Mouse (Mus musculus) hindbrain, postnatal 0 days (tissue): ENCODE results near the gene Ffar4. TPM values are rescaled to one million over a fixed set of nuclear protein-coding genes. Genes with fewer than 3 reads are reported as not detected.
A peak's percentile ranks its signal among the peaks of the same experiment; 100 is the strongest.

Experiments used
- ATAC-seq: fragments of 200-750 bp; cut with Nextera tagmentation; 2 replicates; pipeline ENCODE4 v1.8.0; 2017; ENCODE audit warnings: mild to moderate bottlenecking, moderate TSS enrichment, moderate library complexity
- DNase-seq: peaks from one replicate; pipeline ENCODE4 v3.0.0-alpha.2; 2015; ENCODE audit warnings: low spot score
- H3K27ac ChIP-seq: fragments of 300-500 bp; sonication (generic); 2 replicates; pipeline ENCODE4 v1.5.1; 2014; ENCODE audit warnings: mild to moderate bottlenecking
- H3K27me3 ChIP-seq: fragments of 300-500 bp; sonication (generic); 2 replicates; pipeline ENCODE4 v1.6.1; 2014; ENCODE audit warnings: low read length, mixed read lengths; ENCODE audit not compliant: insufficient read depth
- H3K36me3 ChIP-seq: fragments of 300-500 bp; sonication (generic); 2 replicates; pipeline ENCODE4 v1.6.1; 2014; ENCODE audit warnings: low read length, mixed read lengths; ENCODE audit not compliant: insufficient read depth
- H3K4me1 ChIP-seq: fragments of 300-500 bp; sonication (generic); 2 replicates; pipeline ENCODE4 v1.6.1; 2014; ENCODE audit warnings: antibody characterized with exemption, low read length, mixed read lengths; ENCODE audit not compliant: insufficient read depth
- H3K4me2 ChIP-seq: fragments of 300-500 bp; sonication (generic); 2 replicates; pipeline ENCODE4 v1.6.1; 2014; ENCODE audit warnings: low read depth, mild to moderate bottlenecking, low read length, moderate library complexity, mixed read lengths
- H3K4me3 ChIP-seq: fragments of 300-500 bp; sonication (generic); 2 replicates; pipeline ENCODE4 v1.5.1; 2014; ENCODE audit warnings: low read length
- H3K9ac ChIP-seq: fragments of 300-500 bp; sonication (generic); replicated peaks from 2 replicates; pipeline ENCODE4 v1.6.1; 2014; ENCODE audit warnings: mild to moderate bottlenecking, low read length, moderate library complexity, mixed read lengths
- H3K9me3 ChIP-seq: fragments of 300-500 bp; sonication (generic); 2 replicates; pipeline ENCODE4 v1.6.1; 2016; ENCODE audit warnings: low read length, mixed read lengths
- CTCF ChIP-seq: IDR thresholded peaks from 2 replicates; pipeline ENCODE4 v1.5.1; 2016; ENCODE audit warnings: antibody characterized with exemption, control low read depth, low read depth
- WGBS: fragments of 180-500 bp; shearing (Covaris S2); extraction: QIAGEN DNeasy Blood & Tissue Kit; methylation state at CpG from one replicate; pipeline ENCODE4 v1.1.7; 2014; 5-methylcytosine and 5-hydroxymethylcytosine counted together
- polyA plus RNA-seq: library from polyadenylated mRNA; unstranded; fragments of >200 nt; fragmentation: Nextera tagmentation; extraction: Ambion mirVana; gene quantifications from 2 replicates; pipeline ENCODE4 v1.2.1, GENCODE M21; 2015
- total RNA-seq: library from RNA; depleted of rRNA; stranded (reverse); fragments of >200 nt; gene quantifications from 2 replicates; pipeline ENCODE4 v1.2.3, GENCODE M21; 2014

Gene Ffar4
- total and polyA plus RNA-seq, 2 experiments from 2014 or later: 0.24 TPM; not detected in 1

DNA sequence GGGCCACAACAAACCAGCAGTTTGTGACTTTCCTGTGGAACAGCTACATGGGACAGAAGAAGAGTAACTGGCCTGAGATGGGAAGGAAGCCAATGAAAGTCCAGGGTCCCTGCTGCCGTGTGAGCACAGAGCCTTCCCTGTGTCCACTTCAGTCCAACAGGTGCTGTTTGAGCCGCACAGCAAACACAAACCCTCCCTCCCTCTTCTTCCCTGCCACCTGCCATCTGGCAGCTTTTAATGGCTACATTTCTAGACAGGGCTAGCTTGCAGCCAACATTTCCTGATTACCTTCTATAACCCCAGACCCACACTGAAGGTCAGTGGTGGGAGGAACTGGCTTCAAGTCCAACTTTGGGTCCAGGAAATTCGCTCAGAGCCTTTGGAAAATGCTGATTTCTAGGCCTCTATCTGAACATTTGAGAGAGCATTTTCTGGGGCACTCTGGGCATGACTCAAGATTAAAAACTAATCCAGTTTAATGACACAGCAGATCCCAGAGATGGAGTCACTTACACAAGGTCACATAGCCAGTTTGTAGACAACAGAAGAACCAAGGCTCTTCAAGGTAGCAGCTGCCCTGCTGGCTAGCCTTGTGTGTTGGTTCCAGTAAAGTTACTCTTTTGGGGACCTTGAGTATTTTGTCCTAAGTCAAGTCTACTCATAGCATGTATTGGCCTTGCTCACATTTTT is 18.9 kb upstream of the Ffar4 start:
- no peak for TF ChIP-seq CTCF
- no peak for DNase-seq
- Histone ChIP-seq H3K27me3 (no peaks in the 10 kb centered on the region), H3K4me3 (no peak overlapping the region), H3K4me1 (no peaks in the 10 kb centered on the region), H3K27ac (no peak overlapping the region), H3K36me3 (peaks cover 5% of the 10 kb centered on the region; the same call in 1 of the 2 replicates), H3K9ac (no peak overlapping the region), H3K4me2 (no peak overlapping the region), H3K9me3 (no peaks in the 10 kb centered on the region)
- WGBS: 68% methylated on average over 3 of the region's 3 CpGs
- ATAC-seq: no peak

DNA sequence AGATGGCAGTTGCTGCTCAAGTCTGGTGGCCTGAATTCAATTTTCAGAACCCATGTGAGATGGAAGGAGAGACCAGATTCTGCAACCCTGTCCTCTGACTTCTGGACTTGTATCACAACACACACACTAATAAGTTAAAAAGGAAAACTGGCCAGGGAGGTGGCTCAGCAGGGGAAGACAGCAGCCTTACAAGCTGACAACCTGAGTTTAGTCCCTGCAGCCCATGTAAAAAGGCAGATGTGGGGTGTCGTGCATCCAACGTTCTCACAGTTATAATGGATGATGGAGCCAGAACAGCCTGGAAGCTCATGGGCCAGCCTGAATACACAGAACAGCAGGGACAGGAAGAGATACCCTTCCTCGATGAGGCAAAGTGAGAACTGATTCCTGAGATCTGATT is 15.5 kb upstream of the Ffar4 start:
- Histone ChIP-seq H3K4me3 (no peak overlapping the region), H3K27me3 (no peaks in the 10 kb centered on the region), H3K36me3 (no peaks in the 10 kb centered on the region), H3K9me3 (no peaks in the 10 kb centered on the region), H3K9ac (no peak overlapping the region), H3K27ac (no peak overlapping the region), H3K4me1 (no peaks in the 10 kb centered on the region), H3K4me2 (no peak overlapping the region)
- DNase-seq: no peak
- 58% methylated on average over 3 of the region's 3 CpGs for WGBS
- TF ChIP-seq CTCF: no peak
- no peak for ATAC-seq

- no peak overlapping the region for H3K4me3 ChIP-seq
- H3K9ac ChIP-seq: no peak overlapping the region
- ATAC-seq: no peak
- no peak overlapping the region for H3K27ac ChIP-seq
- H3K36me3 ChIP-seq: no peaks in the 10 kb centered on the region
- no peaks in the 10 kb centered on the region for H3K27me3 ChIP-seq
- DNase-seq: no peak
- H3K4me1 ChIP-seq: no peaks in the 10 kb centered on the region
- 80% methylated on average over 5 of the region's 5 CpGs for WGBS
- TF ChIP-seq CTCF: no peak
- H3K4me2 ChIP-seq: no peak overlapping the region
- no peaks in the 10 kb centered on the region for H3K9me3 ChIP-seq
Measured at GRCm38 (mm10) chr19:38082931-38083525, 13.8 kb upstream of the Ffar4 start.

GRCm38 (mm10) chr19:38085841-38086240 is 11.0 kb upstream of the Ffar4 start:
- Histone ChIP-seq H3K4me1 (no peaks in the 10 kb centered on the region), H3K27ac (no peak overlapping the region), H3K4me3 (no peak overlapping the region), H3K9ac (no peak overlapping the region), H3K4me2 (no peak overlapping the region), H3K9me3 (no peaks in the 10 kb centered on the region), H3K27me3 (no peaks in the 10 kb centered on the region), H3K36me3 (no peaks in the 10 kb centered on the region)
- DNase-seq (no peak), ATAC-seq (no peak)
- no peak for TF ChIP-seq CTCF
- 86% methylated on average over 4 of the region's 4 CpGs for WGBS

DNA sequence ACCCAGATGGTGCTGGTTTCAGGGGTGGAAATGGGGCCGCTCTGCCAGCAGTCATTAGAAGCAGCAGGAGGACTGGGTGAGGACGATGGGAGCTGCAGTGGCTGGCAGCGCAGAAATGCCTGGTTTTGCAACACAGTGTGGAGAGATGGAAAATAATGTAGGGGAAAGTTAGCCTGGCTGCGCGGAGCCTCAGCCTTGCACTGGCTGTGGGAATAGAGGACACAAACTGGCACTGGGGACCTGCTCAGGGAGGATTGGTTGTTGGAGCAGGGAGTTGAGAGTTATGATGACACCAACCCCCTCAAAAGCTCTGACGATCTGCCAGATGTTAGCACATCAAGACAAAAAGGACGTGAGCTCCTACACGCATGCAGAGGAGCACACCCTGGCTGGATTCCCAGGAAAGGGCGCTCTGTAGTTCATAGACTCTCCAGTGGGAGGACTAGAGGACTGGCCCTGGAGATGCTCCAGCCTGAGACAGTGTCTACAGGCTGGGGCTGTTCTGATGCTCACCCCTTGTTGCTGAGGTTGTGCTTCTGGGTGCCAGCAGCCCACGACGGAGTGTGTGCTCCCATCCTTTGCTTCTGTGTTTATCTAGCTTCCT is 9.8 kb upstream of the Ffar4 start:
- no peaks in the 10 kb centered on the region for H3K36me3 ChIP-seq
- H3K27ac ChIP-seq: no peak overlapping the region
- H3K4me2 ChIP-seq: 0 out of 2 replicates have a peak overlapping the region, but pooled peaks have one; percentile 3
- H3K27me3 ChIP-seq: no peaks in the 10 kb centered on the region
- peak; percentile 84 for ATAC-seq
- H3K9me3 ChIP-seq: no peaks in the 10 kb centered on the region
- TF ChIP-seq CTCF: peak; percentile 80
- no peak overlapping the region for H3K4me3 ChIP-seq
- no peaks in the 10 kb centered on the region for H3K4me1 ChIP-seq
- DNase-seq: peak; percentile 78
- H3K9ac ChIP-seq: no peak overlapping the region; the same call in 1 of the 2 replicates
- 42% methylated on average over 11 of the region's 11 CpGs for WGBS

- no peak overlapping the region for H3K4me3 ChIP-seq
- ATAC-seq: no peak
- no peak overlapping the region for H3K27ac ChIP-seq
- H3K36me3 ChIP-seq: no peaks in the 10 kb centered on the region
- no peak overlapping the region for H3K4me2 ChIP-seq
- H3K27me3 ChIP-seq: no peaks in the 10 kb centered on the region
- DNase-seq: no peak
- WGBS: 78% methylated on average over 8 of the region's 8 CpGs
- H3K9me3 ChIP-seq: no peaks in the 10 kb centered on the region
- TF ChIP-seq CTCF: no peak
- H3K4me1 ChIP-seq: no peaks in the 10 kb centered on the region
- no peak overlapping the region for H3K9ac ChIP-seq
Measured at GRCm38 (mm10) chr19:38089358-38089757, 7.5 kb upstream of the Ffar4 start.
